Mouse (Mus musculus) erythroid progenitor cell, adult 5-6 weeks (primary cell): ENCODE measurements around the gene Rtf1. TPM values are rescaled to one million over a fixed set of nuclear protein-coding genes. Genes with fewer than 3 reads are reported as not detected.
"Not testable (repeated sequence)": the region's sequence is repeated elsewhere in the genome, so short reads cannot be mapped to it uniquely, and the experiment has no call there.

Source experiments
- ATAC-seq: replicated peaks from 2 replicates; pipeline ENCODE4 v1.8.0; 2016; ENCODE audit warnings: moderate number of reproducible peaks, mild to moderate bottlenecking, moderate TSS enrichment, inconsistent platforms; ENCODE audit not compliant: poor library complexity, low FRiP score, severe bottlenecking
- total RNA-seq, 2 experiments: library from RNA; stranded (forward) in 1 of 2; stranded (reverse) in 1 of 2; fragments of 150-400 nt in 1 of 2; fragments of 186-747, 209-891 nt in 1 of 2; gene quantifications; 2 replicates each; pipeline versions ENCODE4 v1.2.3 to v1.2.4; 2015 to 2017; ENCODE audit warnings: low replicate concordance in 2 of 2

Rtf1 gene
- total RNA-seq (2015; ENCODE audit: low replicate concordance) (33.2 and 42.3 TPM in 2 replicates), total RNA-seq (2017; ENCODE audit: low replicate concordance) (19.6 and 23.8 TPM in 2 replicates)

- ATAC-seq = peak; percentile 94
These were observed at the start of gene Rtf1 for GRCm38 (mm10) chr2:119674525-119675214. Gene Rtf1, plus strand, starts transcription at chr2:119675068.

- no peak for ATAC-seq
These were observed 38.1 kb upstream of the Rtf1 start for GRCm38 (mm10) chr2:119636781-119637180.

GRCm38 (mm10) chr2:119641214-119641912 is 33.5 kb upstream of the Rtf1 start:
- ATAC-seq = no peak

GRCm38 (mm10) chr2:119644254-119644653 is 30.6 kb upstream of the Rtf1 start:
- no peak for ATAC-seq

- peak; percentile 96 for ATAC-seq
These were observed 12.4 kb upstream of the Rtf1 start, which contains the start of gene Ndufaf1 for GRCm38 (mm10) chr2:119662220-119663182. Gene Ndufaf1, minus strand, starts transcription at chr2:119662827.

- not testable (repeated sequence) for ATAC-seq
These were observed 9.1 kb upstream of the Rtf1 start for GRCm38 (mm10) chr2:119665744-119666143.

- ATAC-seq = peak; percentile 67
These were observed 5.9 kb upstream of the Rtf1 start for GRCm38 (mm10) chr2:119669010-119669409.

GRCm38 (mm10) chr2:119675215-119675784 is 432 bp downstream of the Rtf1 start:
- ATAC-seq = peak; percentile 58

GRCm38 (mm10) chr2:119675831-119676230 is 963 bp downstream of the Rtf1 start:
- ATAC-seq = 0 out of 2 replicates have a peak, but pooled peaks have one; percentile 4

GRCm38 (mm10) chr2:119683706-119684105 is 8.8 kb downstream of the Rtf1 start:
- no peak for ATAC-seq

GRCm38 (mm10) chr2:119692003-119692701 is 17.3 kb downstream of the Rtf1 start:
- ATAC-seq = no peak

GRCm38 (mm10) chr2:119694826-119695225 is 20.0 kb downstream of the Rtf1 start:
- ATAC-seq = no peak

- no peak for ATAC-seq
These were observed 21.2 kb downstream of the Rtf1 start for GRCm38 (mm10) chr2:119696111-119696510.

- ATAC-seq = no peak
These were observed 23.6 kb downstream of the Rtf1 start for GRCm38 (mm10) chr2:119698472-119698871.

GRCm38 (mm10) chr2:119699962-119700361 is 25.1 kb downstream of the Rtf1 start:
- ATAC-seq = no peak

- ATAC-seq = no peak
These were observed 28.3 kb downstream of the Rtf1 start for GRCm38 (mm10) chr2:119703171-119703570.

- no peak for ATAC-seq
These were observed 32.8 kb downstream of the Rtf1 start for GRCm38 (mm10) chr2:119707676-119708075.

GRCm38 (mm10) chr2:119710011-119710410 is 35.1 kb downstream of the Rtf1 start:
- ATAC-seq = no peak

GRCm38 (mm10) chr2:119715868-119716267 is 41.0 kb downstream of the Rtf1 start:
- ATAC-seq = not testable (repeated sequence)
